Mouse (Mus musculus) neural tube, embryonic 14.5 days (tissue): ENCODE results near the gene Sugt1. TPM values are rescaled to one million over a fixed set of nuclear protein-coding genes. Genes with fewer than 3 reads are reported as not detected.

Source experiments
- ATAC-seq: fragments of 200-750 bp; cut with Nextera tagmentation; 2 replicates; pipeline ENCODE4 v1.8.0; 2017; ENCODE audit warnings: low read depth, mild to moderate bottlenecking, moderate TSS enrichment, moderate library complexity
- H3K27ac ChIP-seq: fragments of 300-500 bp; sonication (generic); 2 replicates; pipeline ENCODE4 v1.5.1; 2014; ENCODE audit warnings: low read depth, mild to moderate bottlenecking, control low read depth, low read length, moderate library complexity, mixed read lengths
- H3K27me3 ChIP-seq: fragments of 300-500 bp; sonication (generic); 2 replicates; pipeline ENCODE4 v1.6.1; 2014; ENCODE audit warnings: low read length; ENCODE audit not compliant: control insufficient read depth, insufficient read depth
- H3K36me3 ChIP-seq: fragments of 300-500 bp; sonication (generic); 2 replicates; pipeline ENCODE4 v1.6.1; 2014; ENCODE audit warnings: low read length, mixed read lengths; ENCODE audit not compliant: control insufficient read depth, insufficient read depth
- H3K4me1 ChIP-seq: fragments of 300-500 bp; sonication (generic); 2 replicates; pipeline ENCODE4 v1.6.1; 2014; ENCODE audit warnings: low read length; ENCODE audit not compliant: control insufficient read depth, insufficient read depth
- H3K4me2 ChIP-seq: fragments of 300-500 bp; sonication (generic); 2 replicates; pipeline ENCODE4 v1.6.1; 2014; ENCODE audit warnings: mild to moderate bottlenecking, low read depth, low read length, control low read depth
- H3K4me3 ChIP-seq: fragments of 300-500 bp; sonication (generic); 2 replicates; pipeline ENCODE4 v1.5.1; 2014; ENCODE audit warnings: low read depth, low read length, control low read depth, mixed read lengths
- H3K9ac ChIP-seq: fragments of 300-500 bp; sonication (generic); replicated peaks from 2 replicates; pipeline ENCODE4 v1.6.1; 2014; ENCODE audit warnings: low read depth, mild to moderate bottlenecking, control low read depth, low read length, mixed read lengths
- H3K9me3 ChIP-seq: fragments of 300-500 bp; sonication (generic); 2 replicates; pipeline ENCODE4 v1.6.1; 2016; ENCODE audit warnings: low read length; ENCODE audit not compliant: control insufficient read depth
- WGBS: fragments of 180-500 bp; shearing (Covaris S2); extraction: QIAGEN DNeasy Blood & Tissue Kit; methylation state at CpG from one replicate; pipeline ENCODE4 v1.1.7; 2014; 5-methylcytosine and 5-hydroxymethylcytosine counted together
- polyA plus RNA-seq: library from polyadenylated mRNA; unstranded; fragments of >200 nt; fragmentation: Nextera tagmentation; extraction: Ambion mirVana; gene quantifications from 2 replicates; pipeline ENCODE4 v1.2.1, GENCODE M21; 2014

Gene Sugt1
- polyA plus RNA-seq, 1 experiment from 2014 or later = 91.7 TPM

DNA sequence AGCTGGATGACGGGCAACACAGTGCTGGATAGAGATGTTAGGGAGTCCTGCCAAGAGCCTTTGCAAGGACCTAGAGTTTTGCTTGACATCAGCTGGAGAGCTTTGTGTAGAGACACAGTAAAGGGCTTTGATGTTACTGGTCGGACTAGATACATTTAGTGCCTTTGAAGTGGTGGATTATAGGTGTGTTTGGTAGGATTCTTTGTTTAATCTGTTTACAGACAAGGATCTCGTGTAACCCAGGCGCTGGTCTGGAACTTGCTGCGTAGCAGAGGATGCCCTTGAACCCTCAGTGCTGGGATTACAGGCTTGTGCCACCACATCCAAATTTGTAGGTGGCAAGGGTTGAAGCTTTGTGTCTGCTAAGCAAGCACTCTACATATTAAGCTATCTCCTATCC, 6.6 kb downstream of the Sugt1 start:
- Histone ChIP-seq H3K4me1 (no peaks in the 10 kb centered on the region; the same call in 1 of the 2 replicates), H3K27ac (no peak overlapping the region), H3K9me3 (no peaks in the 10 kb centered on the region), H3K27me3 (no peaks in the 10 kb centered on the region), H3K36me3 (peaks cover 13% of the 10 kb centered on the region; the same call in 1 of the 2 replicates), H3K4me3 (no peak overlapping the region), H3K4me2 (no peak overlapping the region), H3K9ac (no peak overlapping the region)
- WGBS = 93% methylated on average over 5 of the region's 5 CpGs
- ATAC-seq = no peak

DNA sequence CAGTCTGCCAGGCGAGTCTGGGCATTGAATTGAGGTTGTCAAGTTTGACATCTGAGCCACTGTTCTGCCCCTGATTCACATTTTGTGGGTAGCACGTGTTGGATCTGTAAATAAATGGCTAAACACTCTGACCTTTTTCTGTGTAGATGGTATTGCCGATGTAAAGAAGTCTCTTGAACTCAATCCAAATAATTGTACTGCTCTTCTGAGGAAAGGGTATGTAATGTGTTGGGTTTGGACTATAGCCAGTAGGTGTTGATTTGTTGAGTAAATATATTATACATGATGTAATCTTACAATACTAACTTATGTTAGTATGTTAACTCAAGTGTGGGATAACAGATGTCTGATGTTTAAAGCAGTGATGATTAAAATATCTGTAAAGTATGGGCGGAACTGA, 9.1 kb downstream of the Sugt1 start:
- Histone ChIP-seq H3K27ac (no peak overlapping the region), H3K36me3 (peaks cover 23% of the 10 kb centered on the region; the same call in 1 of the 2 replicates), H3K27me3 (no peaks in the 10 kb centered on the region), H3K4me1 (no peaks in the 10 kb centered on the region), H3K9me3 (no peaks in the 10 kb centered on the region), H3K4me3 (no peak overlapping the region), H3K4me2 (no peak overlapping the region), H3K9ac (no peak overlapping the region)
- no peak for ATAC-seq
- WGBS = 82% methylated on average over 4 of the region's 4 CpGs

DNA sequence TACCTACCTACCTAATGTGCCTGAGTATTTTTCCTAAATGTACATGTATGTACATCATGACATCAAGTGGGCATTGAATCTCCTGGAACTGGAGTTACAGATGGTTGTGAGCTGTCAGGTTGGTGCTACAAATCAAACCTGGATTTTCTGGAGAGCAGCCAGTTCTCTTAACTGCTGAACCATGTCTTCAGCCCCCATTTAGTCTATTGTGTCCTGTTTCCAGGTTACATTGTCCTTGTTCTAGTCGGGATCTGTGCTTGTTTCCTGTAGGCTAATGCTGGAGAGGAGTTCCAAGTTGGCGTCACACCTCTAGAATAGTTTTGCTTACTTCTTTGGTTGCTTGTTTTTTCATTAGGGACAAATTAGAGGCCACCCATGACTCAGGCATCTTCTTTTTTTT, 18.4 kb downstream of the Sugt1 start:
- no peak overlapping the region for H3K4me2 ChIP-seq
- H3K27ac ChIP-seq = no peak overlapping the region
- no peak for ATAC-seq
- no peak overlapping the region for H3K4me3 ChIP-seq
- H3K36me3 ChIP-seq = peaks cover 38% of the 10 kb centered on the region; the same call in 1 of the 2 replicates
- no peak overlapping the region for H3K9ac ChIP-seq
- H3K27me3 ChIP-seq = no peaks in the 10 kb centered on the region
- H3K4me1 ChIP-seq = no peaks in the 10 kb centered on the region
- H3K9me3 ChIP-seq = no peaks in the 10 kb centered on the region
- 74% methylated on average over 2 of the region's 2 CpGs for WGBS

DNA sequence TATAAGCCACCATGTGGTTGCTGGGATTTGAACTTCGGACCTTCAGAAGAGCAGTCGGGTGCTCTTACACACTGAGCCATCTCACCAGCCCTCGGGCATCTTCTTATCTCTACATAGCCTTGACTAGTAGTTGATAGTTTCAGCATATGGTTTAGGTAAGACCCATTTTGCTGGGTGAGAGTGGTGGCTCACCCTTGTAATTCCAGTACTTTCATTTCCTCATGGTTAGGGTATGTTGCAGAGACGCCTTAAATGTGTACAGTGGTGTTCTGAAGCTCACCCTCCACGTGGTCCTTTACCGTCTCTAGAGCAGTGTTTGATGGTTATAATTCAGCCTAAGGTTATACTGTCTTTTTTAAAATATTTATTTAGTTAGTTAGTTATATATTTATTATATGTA, 18.9 kb downstream of the Sugt1 start:
- Histone ChIP-seq H3K27me3 (no peaks in the 10 kb centered on the region), H3K4me2 (no peak overlapping the region), H3K27ac (no peak overlapping the region), H3K4me3 (no peak overlapping the region), H3K36me3 (peaks cover 43% of the 10 kb centered on the region), H3K4me1 (no peaks in the 10 kb centered on the region), H3K9me3 (no peaks in the 10 kb centered on the region), H3K9ac (no peak overlapping the region)
- 95% methylated on average over 6 of the region's 6 CpGs for WGBS
- ATAC-seq = no peak

DNA sequence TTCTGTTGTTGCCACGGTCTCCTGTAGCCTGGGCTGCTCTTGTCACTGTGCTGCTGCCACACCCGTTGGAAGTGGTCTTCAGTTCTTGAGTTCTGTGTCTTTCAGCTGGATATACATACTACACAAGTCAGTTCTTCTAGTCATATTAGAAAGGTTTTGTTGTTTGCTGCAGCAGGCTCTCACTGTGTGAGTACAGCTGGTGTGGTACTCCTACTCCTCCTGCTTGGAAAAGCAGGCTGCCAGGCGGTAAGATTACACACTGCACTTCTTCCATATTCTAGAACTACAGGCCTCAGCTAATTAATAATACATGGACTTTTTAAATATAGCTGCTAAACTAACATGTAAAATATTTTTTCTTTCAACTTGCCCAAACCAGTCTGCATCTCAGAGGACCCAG, 19.4 kb downstream of the Sugt1 start:
- Histone ChIP-seq H3K9me3 (no peaks in the 10 kb centered on the region), H3K27ac (no peak overlapping the region), H3K27me3 (no peaks in the 10 kb centered on the region), H3K4me1 (no peaks in the 10 kb centered on the region), H3K4me3 (no peak overlapping the region), H3K36me3 (peaks cover 47% of the 10 kb centered on the region), H3K4me2 (no peak overlapping the region), H3K9ac (no peak overlapping the region)
- ATAC-seq = no peak
- 93% methylated on average over 3 of the region's 3 CpGs for WGBS

DNA sequence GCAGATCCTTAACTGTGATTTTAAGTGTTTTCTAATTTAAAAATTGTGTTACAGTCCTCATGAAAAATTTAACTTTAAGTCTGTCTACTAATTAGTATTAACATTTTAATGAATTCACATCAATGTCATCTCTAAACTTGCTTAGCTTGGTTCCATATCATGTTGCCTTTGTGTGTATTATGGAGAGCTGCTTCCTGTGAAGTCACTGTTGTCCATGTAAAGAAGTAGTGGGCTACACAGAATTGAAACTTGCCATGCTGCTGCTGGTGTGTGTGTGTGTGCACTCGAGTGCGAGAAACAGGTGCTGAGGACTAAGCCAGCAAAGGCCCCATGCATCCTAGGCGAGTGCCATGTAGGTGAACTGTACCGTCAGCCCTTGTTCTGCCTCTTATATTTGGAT, 19.9 kb downstream of the Sugt1 start:
- Histone ChIP-seq H3K9ac (no peak overlapping the region), H3K36me3 (peaks cover 47% of the 10 kb centered on the region), H3K27me3 (no peaks in the 10 kb centered on the region), H3K9me3 (no peaks in the 10 kb centered on the region), H3K4me2 (no peak overlapping the region), H3K4me3 (no peak overlapping the region), H3K27ac (no peak overlapping the region), H3K4me1 (no peaks in the 10 kb centered on the region)
- ATAC-seq = no peak
- WGBS = 94% methylated on average over 4 of the region's 4 CpGs

DNA sequence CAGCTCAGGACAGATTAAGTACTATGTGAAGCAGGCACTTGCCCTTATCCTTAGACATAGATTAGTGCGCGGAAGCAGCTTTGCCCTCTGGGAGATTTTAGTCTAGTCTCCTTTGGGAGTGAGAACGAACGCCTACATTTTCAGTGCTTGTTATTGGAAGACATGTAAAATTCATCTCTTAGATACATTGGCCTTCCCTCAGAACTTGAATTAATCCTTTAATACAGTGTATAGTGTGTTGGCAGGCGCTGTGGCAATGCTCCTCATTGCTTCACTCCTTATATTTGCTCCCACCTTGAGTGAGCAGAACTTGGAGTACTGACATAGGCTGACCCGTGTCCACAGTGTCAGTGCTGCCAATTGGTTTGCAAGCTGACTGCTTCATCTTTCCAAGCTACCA, 20.8 kb downstream of the Sugt1 start:
- peaks cover 51% of the 10 kb centered on the region for H3K36me3 ChIP-seq
- WGBS = 93% methylated on average over 6 of the region's 6 CpGs
- no peak for ATAC-seq

DNA sequence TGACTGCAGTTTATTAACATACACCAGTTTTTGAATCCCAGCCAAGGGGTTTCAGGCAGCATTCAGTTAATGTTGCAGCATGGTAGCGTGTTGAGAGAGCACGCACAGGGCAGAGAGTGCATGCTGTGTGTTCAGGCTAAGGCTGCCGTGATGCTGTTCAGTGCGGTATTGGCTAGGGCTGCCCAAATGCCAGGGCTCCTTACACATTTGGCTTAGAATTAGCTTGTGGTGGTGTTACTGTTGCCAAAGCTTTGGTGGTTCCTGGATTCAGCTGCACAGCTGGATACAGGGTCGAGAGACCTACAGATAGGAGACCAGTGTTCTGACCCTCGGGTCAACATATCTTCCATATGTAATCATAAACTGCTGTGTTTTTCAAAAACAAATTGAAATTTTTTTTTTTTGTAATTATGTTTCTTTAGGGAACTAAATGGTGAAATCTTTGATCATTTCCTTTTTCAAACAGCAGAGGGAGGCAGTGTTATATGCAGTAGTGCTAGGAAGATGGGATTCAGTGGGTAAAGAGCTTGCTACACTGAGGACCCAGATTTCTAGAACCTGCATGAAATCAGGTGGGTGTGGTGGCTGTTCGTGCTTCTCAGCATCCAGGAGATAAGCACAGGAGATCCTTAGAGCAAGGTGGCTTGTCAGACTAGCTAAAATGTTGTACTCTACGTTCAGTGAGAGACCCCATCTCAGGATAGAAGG, 29.8 kb downstream of the Sugt1 start:
- H3K4me1 ChIP-seq = no peaks in the 10 kb centered on the region
- no peak overlapping the region for H3K27ac ChIP-seq
- no peaks in the 10 kb centered on the region for H3K9me3 ChIP-seq
- H3K4me3 ChIP-seq = no peak overlapping the region
- 0 out of 2 replicates have a peak, but pooled peaks have one; percentile 72 for ATAC-seq
- H3K4me2 ChIP-seq = no peak overlapping the region
- H3K27me3 ChIP-seq = no peaks in the 10 kb centered on the region
- H3K36me3 ChIP-seq = peaks cover 15% of the 10 kb centered on the region; the same call in 1 of the 2 replicates
- H3K9ac ChIP-seq = no peak overlapping the region
- 85% methylated on average over 8 of the region's 8 CpGs for WGBS

More for the DNA sequence above, 20.8 kb downstream of the Sugt1 start:
- Histone ChIP-seq H3K27ac (no peak overlapping the region), H3K27me3 (no peaks in the 10 kb centered on the region), H3K9me3 (no peaks in the 10 kb centered on the region), H3K4me2 (no peak overlapping the region), H3K4me1 (no peaks in the 10 kb centered on the region), H3K4me3 (no peak overlapping the region), H3K9ac (no peak overlapping the region)

DNA sequence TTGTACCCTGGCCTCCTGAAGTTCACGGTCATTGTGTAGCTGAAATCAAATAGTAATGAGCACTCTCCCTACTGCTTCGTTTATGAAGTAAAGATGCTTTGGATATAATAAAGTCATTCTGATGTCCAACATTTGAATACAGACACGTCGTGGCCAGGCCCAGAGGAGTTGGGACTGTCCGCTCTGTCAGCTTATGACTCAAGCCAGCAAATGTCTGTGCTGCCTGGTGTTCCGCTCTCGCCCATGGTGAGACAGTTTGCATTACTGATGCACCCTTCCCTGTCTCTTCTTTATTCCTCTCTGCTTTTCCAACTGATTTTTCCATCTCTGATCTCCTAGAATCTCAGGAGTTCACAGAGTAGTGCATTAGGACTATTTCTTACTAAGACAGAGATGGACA, 32.3 kb downstream of the Sugt1 start:
- no peak overlapping the region for H3K4me2 ChIP-seq
- 95% methylated on average over 7 of the region's 7 CpGs for WGBS
- no peaks in the 10 kb centered on the region for H3K27me3 ChIP-seq
- H3K4me3 ChIP-seq = no peak overlapping the region
- no peaks in the 10 kb centered on the region for H3K4me1 ChIP-seq
- ATAC-seq = no peak
- H3K9ac ChIP-seq = no peak overlapping the region
- H3K27ac ChIP-seq = no peak overlapping the region
- no peaks in the 10 kb centered on the region for H3K9me3 ChIP-seq
- H3K36me3 ChIP-seq = peaks cover 18% of the 10 kb centered on the region
